ENCODE assay signal across 7 mouse cellular contexts in the genomic region with DNA sequence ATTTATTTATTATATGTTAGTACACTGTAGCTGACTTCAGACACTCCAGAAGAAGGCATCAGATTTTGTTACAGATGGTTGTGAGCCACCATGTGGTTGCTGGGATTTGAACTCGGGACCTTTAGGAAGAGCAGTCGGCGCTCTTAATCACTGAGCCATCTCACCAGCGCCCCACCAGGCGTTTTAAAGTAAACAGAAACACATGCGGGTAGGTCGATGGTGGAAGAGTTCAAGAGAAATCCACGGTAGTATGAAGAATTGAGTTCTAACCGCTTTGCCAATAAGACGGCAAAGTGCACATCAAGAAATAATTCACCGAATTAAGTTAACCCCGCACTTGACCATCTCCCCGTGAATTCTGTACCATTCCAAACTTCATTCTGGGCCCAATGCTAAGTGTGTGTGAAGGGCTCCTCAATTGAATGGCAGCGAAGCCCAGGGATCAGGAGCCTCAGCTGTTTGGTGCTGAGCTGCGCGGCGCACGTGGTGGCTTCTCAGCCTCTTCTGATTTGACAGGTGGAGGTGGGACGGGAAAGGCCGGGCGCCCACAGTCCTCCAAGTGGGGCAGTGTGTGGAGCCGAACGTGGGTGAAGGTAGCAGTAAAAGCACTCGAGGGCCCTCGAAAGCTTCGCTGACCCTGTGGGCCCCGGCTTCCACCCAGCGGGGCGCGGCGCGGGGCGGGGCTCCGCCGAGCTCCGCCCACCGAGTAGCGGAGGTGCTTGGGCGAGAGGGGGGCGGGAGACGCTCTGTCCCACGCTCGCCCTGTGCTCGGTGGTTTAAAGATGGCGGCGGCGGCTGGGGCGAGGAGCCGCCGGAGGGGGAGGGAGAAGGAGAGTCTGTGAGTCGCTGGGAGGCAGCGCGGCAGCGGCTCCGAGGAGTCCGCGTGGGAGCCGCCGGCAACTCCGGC. TPM values are rescaled to one million over a fixed set of nuclear protein-coding genes. Genes with fewer than 3 reads are reported as not detected.
DNase-seq lines count a peak whose midpoint lies in the region; ATAC-seq and TF ChIP-seq lines count a peak whose summit lies in the region.

Gene Abl2 (plus strand): TSS at position 763 of the 907 bp plus-strand sequence.

- peak; percentile 93 for ATAC-seq in embryonic facial prominence, embryonic 11.5 days (replicated peaks; ENCODE audit: insufficient number of reproducible peaks, low FRiP score, low TSS enrichment, low read depth)
- peak; percentile 93 for ATAC-seq in limb, embryonic 12.5 days (ENCODE audit: insufficient number of reproducible peaks, insufficient read depth, low FRiP score, low TSS enrichment, low read depth)
- peak; percentile 97 for ATAC-seq in midbrain, embryonic 15.5 days (replicated peaks)

- peak within 1 kb of the TSS; percentile 98 for H3K9ac ChIP-seq in embryonic facial prominence, embryonic 11.5 days (replicated peaks; ENCODE audit: low read length)
- H3K9ac ChIP-seq in limb, embryonic 12.5 days (replicated peaks), result peak within 1 kb of the TSS; percentile 99
- peak within 1 kb of the TSS; percentile 97 for H3K9ac ChIP-seq in midbrain, embryonic 15.5 days

- no peaks in the 10 kb centered on the region for H3K27me3 ChIP-seq in embryonic facial prominence, embryonic 11.5 days (ENCODE audit: control insufficient read depth, insufficient read depth, low read length)
- no peaks in the 10 kb centered on the region for H3K27me3 ChIP-seq in kidney, adult 2 months (replicated peaks; ENCODE audit: control insufficient read depth, insufficient read depth, low read length)
- H3K27me3 ChIP-seq in limb, embryonic 12.5 days, result no peaks in the 10 kb centered on the region
- H3K27me3 ChIP-seq in midbrain, embryonic 15.5 days (replicated peaks), result no peaks in the 10 kb centered on the region
- no peaks in the 10 kb centered on the region for H3K27me3 ChIP-seq in spleen, adult 2 months (ENCODE audit: control insufficient read depth, insufficient read depth, low read length)

- H3K36me3 ChIP-seq in embryonic facial prominence, embryonic 11.5 days (replicated peaks; ENCODE audit: control insufficient read depth, insufficient read depth, low read depth, low read length), result no peaks in the 10 kb centered on the region
- no peaks in the 10 kb centered on the region for H3K36me3 ChIP-seq in kidney, adult 2 months (ENCODE audit: control insufficient read depth, insufficient read depth, low read length)
- no peaks in the 10 kb centered on the region for H3K36me3 ChIP-seq in limb, embryonic 12.5 days
- H3K36me3 ChIP-seq in midbrain, embryonic 15.5 days (replicated peaks), result no peaks in the 10 kb centered on the region
- H3K36me3 ChIP-seq in spleen, adult 2 months (ENCODE audit: control insufficient read depth, insufficient read depth, low read length), result no peaks in the 10 kb centered on the region

- peak within 1 kb of the TSS; percentile 98 for H3K4me3 ChIP-seq in embryonic facial prominence, embryonic 11.5 days (ENCODE audit: low read depth, low read length)
- H3K4me3 ChIP-seq in kidney, adult 2 months (ENCODE audit: insufficient read depth, low read depth, low read length), result peak within 1 kb of the TSS; percentile 76
- H3K4me3 ChIP-seq in limb, embryonic 12.5 days (replicated peaks), result peak within 1 kb of the TSS; percentile 95
- peak within 1 kb of the TSS; percentile 91 for H3K4me3 ChIP-seq in midbrain, embryonic 15.5 days
- H3K4me3 ChIP-seq in spleen, adult 2 months (ENCODE audit: extremely low read depth, insufficient read depth, insufficient read length), result peak within 1 kb of the TSS; percentile 85

- peak within 1 kb of the TSS; percentile 64 for H3K4me2 ChIP-seq in embryonic facial prominence, embryonic 11.5 days (ENCODE audit: low read depth, low read length)
- H3K4me2 ChIP-seq in limb, embryonic 12.5 days, result peak within 1 kb of the TSS; percentile 63
- peak within 1 kb of the TSS; percentile 51 for H3K4me2 ChIP-seq in midbrain, embryonic 15.5 days

- WGBS in embryonic facial prominence, embryonic 11.5 days, result 9% methylated on average over 58 of the region's 60 CpGs
- 8% methylated on average over 59 of the region's 60 CpGs for WGBS in kidney, adult 2 months
- WGBS in limb, embryonic 12.5 days, result 8% methylated on average over 60 of the region's 60 CpGs
- WGBS in midbrain, embryonic 15.5 days, result 8% methylated on average over 59 of the region's 60 CpGs
- 12% methylated on average over 56 of the region's 60 CpGs for WGBS in spleen, adult 2 months

- H3K4me1 ChIP-seq in embryonic facial prominence, embryonic 11.5 days (ENCODE audit: control insufficient read depth, insufficient read depth, low read length), result no peaks in the 10 kb centered on the region
- peaks cover 8% of the 10 kb centered on the region; the same call in 1 of the 2 replicates for H3K4me1 ChIP-seq in kidney, adult 2 months (ENCODE audit: control insufficient read depth, insufficient read depth, low read length)
- peaks cover 12% of the 10 kb centered on the region; the same call in 1 of the 2 replicates for H3K4me1 ChIP-seq in limb, embryonic 12.5 days (replicated peaks)
- peaks cover 26% of the 10 kb centered on the region for H3K4me1 ChIP-seq in midbrain, embryonic 15.5 days
- no peaks in the 10 kb centered on the region; the same call in 1 of the 2 replicates for H3K4me1 ChIP-seq in spleen, adult 2 months (ENCODE audit: control insufficient read depth, insufficient read depth, insufficient read length)

- no peak for TF ChIP-seq CTCF in kidney, adult 2 months (conservative IDR thresholded peaks at IDR 0.05; ENCODE audit: insufficient read depth, insufficient read length, low read depth, low read length)
- no peak for TF ChIP-seq CTCF in spleen, adult 2 months (IDR thresholded peaks at IDR 0.05; ENCODE audit: extremely low read depth, insufficient read depth, insufficient read length, insufficient replicate concordance)

- DNase-seq in adrenal gland, postnatal 14 days, result peak; percentile 95
- peak; percentile 93 for DNase-seq in embryonic facial prominence, embryonic 11.5 days (ENCODE audit: low spot score)
- DNase-seq in heart, adult 11 months, result peak; percentile 99
- peak; percentile 93 for DNase-seq in kidney, adult 2 months
- peak; percentile 76 to 82 for DNase-seq in spleen, adult 2 months (ENCODE audit: low read depth in 1 of 2, low spot score in 2 of 2)

- no peaks in the 10 kb centered on the region for H3K9me3 ChIP-seq in embryonic facial prominence, embryonic 11.5 days (replicated peaks; ENCODE audit: control insufficient read depth, low read length)
- H3K9me3 ChIP-seq in limb, embryonic 12.5 days, result no peaks in the 10 kb centered on the region
- H3K9me3 ChIP-seq in midbrain, embryonic 15.5 days, result no peaks in the 10 kb centered on the region

- peak within 1 kb of the TSS; percentile 92 for H3K27ac ChIP-seq in embryonic facial prominence, embryonic 11.5 days (replicated peaks; ENCODE audit: low read depth, low read length)
- H3K27ac ChIP-seq in kidney, adult 2 months (ENCODE audit: insufficient read depth, low read depth, low read length), result peak within 1 kb of the TSS; percentile 57
- H3K27ac ChIP-seq in limb, embryonic 12.5 days, result peak within 1 kb of the TSS; percentile 97
- H3K27ac ChIP-seq in midbrain, embryonic 15.5 days, result peak within 1 kb of the TSS; percentile 97
- H3K27ac ChIP-seq in spleen, adult 2 months (ENCODE audit: insufficient read depth, low read length), result peak within 1 kb of the TSS; percentile 78

- TF ChIP-seq POLR2A in kidney, adult 2 months (IDR thresholded peaks at IDR 0.05; ENCODE audit: low read depth, low read length), result peak; percentile 37
- TF ChIP-seq POLR2A in spleen, adult 2 months (IDR thresholded peaks at IDR 0.05; ENCODE audit: low read depth, low read length), result peak; percentile 28

RNA-seq across cellular contexts. Expression of gene Abl2, which starts in this region (rescaled TPM):
- total RNA-seq in adrenal gland, postnatal 14 days (2021), result 19.9 and 20.9 TPM in 2 replicates
- polyA plus RNA-seq in embryonic facial prominence, embryonic 11.5 days (2014; fragmentation: Nextera tagmentation; extraction: Ambion mirVana), result 3.9 and 4.9 TPM in 2 replicates
- 6.3 and 7.5 TPM in 2 replicates for polyA plus RNA-seq in kidney, adult 2 months (2012; rRNA removed)
- polyA plus RNA-seq in limb, embryonic 12.5 days (2016; fragmentation: Nextera tagmentation; extraction: Ambion mirVana), result 6.0 and 6.1 TPM in 2 replicates
- polyA plus RNA-seq in midbrain, embryonic 15.5 days (2015; fragmentation: Nextera tagmentation; extraction: Ambion mirVana), result 6.8 TPM in 2 replicates
- polyA plus RNA-seq in spleen, adult 2 months (2012; rRNA removed), result 8.1 and 11.0 TPM in 2 replicates

Comparison
In these comparisons a context has a peak if more than half of its experiments do, and no peak if none do; other contexts are left out.
1. Peak in every context shown above with its lines: DNase-seq, ATAC-seq, H3K4me3 ChIP-seq and H3K27ac ChIP-seq.